Mouse (Mus musculus) embryonic facial prominence, embryonic 12.5 days (tissue): Measurements from ENCODE around the gene Pex11a. TPM values are rescaled to one million over a fixed set of nuclear protein-coding genes. Genes with fewer than 3 reads are reported as not detected.

ENCODE experiments used
- ATAC-seq: fragments of 200-750 bp; cut with Nextera tagmentation; 2 replicates; pipeline ENCODE4 v1.8.0; 2017; ENCODE audit not compliant: insufficient number of reproducible peaks, insufficient read depth, low FRiP score, low TSS enrichment
- H3K27ac ChIP-seq: fragments of 300-500 bp; sonication (generic); 2 replicates; pipeline ENCODE4 v1.5.1; 2016; ENCODE audit warnings: mild to moderate bottlenecking
- H3K27me3 ChIP-seq: fragments of 300-500 bp; sonication (generic); 2 replicates; pipeline ENCODE4 v1.6.1; 2016; ENCODE audit warnings: mild to moderate bottlenecking, moderate library complexity
- H3K36me3 ChIP-seq: fragments of 300-500 bp; sonication (generic); 2 replicates; pipeline ENCODE4 v1.6.1; 2016; ENCODE audit warnings: mild to moderate bottlenecking
- H3K4me1 ChIP-seq: fragments of 300-500 bp; sonication (generic); 2 replicates; pipeline ENCODE4 v1.6.1; 2016
- H3K4me2 ChIP-seq: fragments of 300-500 bp; sonication (generic); replicated peaks from 2 replicates; pipeline ENCODE4 v1.6.1; 2016; ENCODE audit warnings: mild to moderate bottlenecking, moderate library complexity
- H3K4me3 ChIP-seq: fragments of 300-500 bp; sonication (generic); 2 replicates; pipeline ENCODE4 v1.5.1; 2016; ENCODE audit warnings: mild to moderate bottlenecking
- H3K9ac ChIP-seq: fragments of 300-500 bp; sonication (generic); 2 replicates; pipeline ENCODE4 v1.6.1; 2016; ENCODE audit warnings: mild to moderate bottlenecking, moderate library complexity
- H3K9me3 ChIP-seq: fragments of 300-500 bp; sonication (generic); 2 replicates; pipeline ENCODE4 v1.6.1; 2016; ENCODE audit warnings: mild to moderate bottlenecking, moderate library complexity
- WGBS: fragments of 180-500 bp; shearing (Covaris S2); methylation state at CpG from one replicate; pipeline ENCODE4 v1.1.7; 2016; 5-methylcytosine and 5-hydroxymethylcytosine counted together
- polyA plus RNA-seq: library from polyadenylated mRNA; unstranded; fragments of >200 nt; fragmentation: Nextera tagmentation; extraction: Ambion mirVana; gene quantifications from 2 replicates; pipeline ENCODE4 v1.2.1, GENCODE M21; 2016

The Pex11a gene
- polyA plus RNA-seq, 1 experiment from 2014 or later: 11.9 TPM

DNA sequence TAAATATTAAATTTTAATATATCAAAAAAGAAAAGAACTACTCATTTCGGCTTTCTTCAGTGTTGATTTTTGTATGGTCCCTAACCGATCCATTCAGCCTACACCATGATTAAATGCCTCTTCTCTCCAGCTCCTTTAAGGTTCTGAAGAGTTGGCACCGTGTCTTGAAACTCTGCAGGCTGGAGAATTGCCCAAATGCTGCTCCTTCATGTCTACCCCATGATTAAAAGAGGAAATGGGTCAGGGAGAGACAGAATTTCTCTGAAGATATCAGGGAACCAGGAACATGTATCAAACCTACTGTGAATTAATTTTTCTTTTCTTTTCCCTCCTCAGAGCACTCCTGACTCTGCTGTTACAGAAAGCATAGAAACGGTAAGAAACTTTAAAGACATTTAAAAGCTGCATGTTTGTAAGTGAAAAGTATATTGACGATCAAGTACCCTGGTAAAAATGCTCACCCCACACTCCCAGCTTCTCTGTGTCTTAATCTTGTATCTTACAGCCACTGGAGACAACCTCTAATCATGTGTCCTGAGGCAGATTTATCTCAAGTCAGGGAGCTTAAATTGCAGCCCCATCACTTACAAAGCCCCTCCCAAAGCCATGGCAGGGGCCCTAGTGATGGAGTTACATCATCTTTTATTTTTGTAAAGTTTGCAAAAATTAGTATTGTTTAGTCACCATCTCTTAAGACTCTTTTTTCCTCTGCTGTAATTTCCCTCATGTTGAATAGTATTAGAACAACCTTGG is 18.4 kb upstream of the Pex11a start:
- H3K4me3 ChIP-seq: no peak overlapping the region
- no peaks in the 10 kb centered on the region for H3K27me3 ChIP-seq
- H3K27ac ChIP-seq: no peak overlapping the region
- H3K36me3 ChIP-seq: no peaks in the 10 kb centered on the region
- no peaks in the 10 kb centered on the region for H3K9me3 ChIP-seq
- WGBS: 79% methylated on average over 5 of the region's 5 CpGs
- H3K4me1 ChIP-seq: no peaks in the 10 kb centered on the region
- H3K9ac ChIP-seq: no peak overlapping the region
- no peak overlapping the region for H3K4me2 ChIP-seq
- ATAC-seq: no peak

DNA sequence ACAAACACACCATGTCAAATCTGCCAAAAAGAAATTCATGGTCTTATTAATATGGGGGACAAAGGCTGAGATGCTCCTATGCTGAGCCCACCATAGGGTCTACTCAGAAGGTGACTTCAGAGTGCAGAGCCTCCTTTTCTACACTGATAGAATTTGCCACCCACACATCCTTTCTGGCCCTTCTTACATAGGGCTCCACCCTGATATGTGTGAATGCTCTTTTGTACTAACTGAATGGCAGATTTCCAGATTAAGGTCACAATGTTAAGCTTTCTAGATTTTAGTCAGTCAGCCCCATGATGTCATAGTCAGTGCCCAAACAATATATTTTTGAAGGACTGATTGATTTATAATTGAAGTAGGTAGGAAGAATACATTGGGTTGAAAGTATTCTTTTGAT is 16.8 kb upstream of the Pex11a start:
- H3K27me3 ChIP-seq: no peaks in the 10 kb centered on the region
- no peaks in the 10 kb centered on the region for H3K4me1 ChIP-seq
- no peak overlapping the region for H3K9ac ChIP-seq
- no peaks in the 10 kb centered on the region for H3K36me3 ChIP-seq
- H3K4me3 ChIP-seq: no peak overlapping the region
- no peaks in the 10 kb centered on the region for H3K9me3 ChIP-seq
- no peak overlapping the region for H3K4me2 ChIP-seq
- ATAC-seq: no peak
- H3K27ac ChIP-seq: no peak overlapping the region

GRCm38 (mm10) chr7:79758176-79758575 is 15.2 kb upstream of the Pex11a start:
- Histone ChIP-seq H3K9me3 (no peaks in the 10 kb centered on the region), H3K36me3 (no peaks in the 10 kb centered on the region), H3K27me3 (no peaks in the 10 kb centered on the region), H3K4me1 (no peaks in the 10 kb centered on the region), H3K9ac (no peak overlapping the region), H3K4me3 (no peak overlapping the region), H3K4me2 (no peak overlapping the region), H3K27ac (no peak overlapping the region)
- WGBS: 71% methylated on average over 6 of the region's 6 CpGs
- ATAC-seq: no peak

DNA sequence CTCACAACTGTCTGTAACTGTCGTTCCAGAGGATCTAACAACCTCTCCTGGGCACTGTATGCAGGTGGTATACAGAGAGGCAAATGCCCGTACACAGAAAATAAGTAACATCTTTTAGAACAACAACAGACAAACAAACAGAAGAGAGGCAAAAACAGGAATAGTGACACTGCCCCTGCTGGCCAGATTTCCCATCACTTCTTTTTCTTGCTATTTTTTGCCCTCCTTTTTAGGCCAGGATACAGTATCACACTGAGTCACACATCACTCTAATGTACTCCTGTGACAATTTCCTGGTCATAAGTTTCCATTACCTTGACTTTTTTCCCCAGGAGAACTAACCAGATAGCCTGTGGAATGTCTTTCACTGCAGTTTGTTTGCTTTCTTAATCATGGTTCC is 13.4 kb upstream of the Pex11a start:
- Histone ChIP-seq H3K27ac (no peak overlapping the region), H3K9me3 (no peaks in the 10 kb centered on the region), H3K36me3 (no peaks in the 10 kb centered on the region), H3K4me3 (no peak overlapping the region), H3K4me2 (no peak overlapping the region), H3K4me1 (no peaks in the 10 kb centered on the region), H3K9ac (no peak overlapping the region), H3K27me3 (no peaks in the 10 kb centered on the region)
- WGBS: 43% methylated on average over 2 of the region's 2 CpGs
- no peak for ATAC-seq

DNA sequence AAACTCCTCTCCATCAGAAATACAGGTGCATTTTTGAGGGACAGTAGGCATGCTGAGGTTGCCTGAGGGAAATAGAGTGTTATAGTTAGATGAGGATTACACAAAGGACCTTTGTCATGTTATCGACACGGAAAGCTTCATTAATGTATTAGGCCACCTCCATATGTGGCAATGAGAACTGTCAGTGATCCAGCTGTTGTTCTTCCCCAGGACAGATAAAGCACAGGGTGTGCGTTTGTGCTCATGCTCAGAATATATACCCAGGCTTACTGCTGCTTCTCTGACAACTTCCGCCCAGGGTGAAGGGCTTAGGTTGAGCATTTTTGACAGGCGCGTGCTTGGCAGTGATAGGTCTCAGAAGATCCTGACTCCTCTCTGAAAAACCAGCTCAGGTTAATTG is 6.6 kb upstream of the Pex11a start:
- 84% methylated on average over 6 of the region's 6 CpGs for WGBS
- ATAC-seq: no peak

GRCm38 (mm10) chr7:79747659-79748058 is 4.7 kb upstream of the Pex11a start:
- no peaks in the 10 kb centered on the region for H3K36me3 ChIP-seq
- WGBS: 78% methylated on average over 6 of the region's 6 CpGs
- peaks cover 6% of the 10 kb centered on the region; the same call in 1 of the 2 replicates for H3K4me1 ChIP-seq
- H3K27ac ChIP-seq: no peak overlapping the region
- ATAC-seq: no peak
- H3K4me2 ChIP-seq: no peak overlapping the region
- H3K4me3 ChIP-seq: no peak overlapping the region
- H3K27me3 ChIP-seq: no peaks in the 10 kb centered on the region
- H3K9me3 ChIP-seq: no peaks in the 10 kb centered on the region
- H3K9ac ChIP-seq: no peak overlapping the region

More for the DNA sequence above, 6.6 kb upstream of the Pex11a start:
- no peak overlapping the region for H3K4me3 ChIP-seq
- no peaks in the 10 kb centered on the region for H3K4me1 ChIP-seq
- no peaks in the 10 kb centered on the region for H3K9me3 ChIP-seq
- H3K36me3 ChIP-seq: no peaks in the 10 kb centered on the region
- H3K27ac ChIP-seq: no peak overlapping the region
- H3K27me3 ChIP-seq: no peaks in the 10 kb centered on the region
- H3K4me2 ChIP-seq: no peak overlapping the region
- no peak overlapping the region for H3K9ac ChIP-seq

- ATAC-seq: no peak
- no peak overlapping the region for H3K4me2 ChIP-seq
- H3K9ac ChIP-seq: no peak overlapping the region
- WGBS: 79% methylated on average over 5 of the region's 5 CpGs
- H3K27ac ChIP-seq: no peak overlapping the region
- no peaks in the 10 kb centered on the region for H3K36me3 ChIP-seq
- H3K4me1 ChIP-seq: peaks cover 6% of the 10 kb centered on the region; the same call in 1 of the 2 replicates
- no peaks in the 10 kb centered on the region for H3K9me3 ChIP-seq
- H3K27me3 ChIP-seq: no peaks in the 10 kb centered on the region
- H3K4me3 ChIP-seq: no peak overlapping the region
Observed at GRCm38 (mm10) chr7:79744585-79744984, 1.7 kb upstream of the Pex11a start.

DNA sequence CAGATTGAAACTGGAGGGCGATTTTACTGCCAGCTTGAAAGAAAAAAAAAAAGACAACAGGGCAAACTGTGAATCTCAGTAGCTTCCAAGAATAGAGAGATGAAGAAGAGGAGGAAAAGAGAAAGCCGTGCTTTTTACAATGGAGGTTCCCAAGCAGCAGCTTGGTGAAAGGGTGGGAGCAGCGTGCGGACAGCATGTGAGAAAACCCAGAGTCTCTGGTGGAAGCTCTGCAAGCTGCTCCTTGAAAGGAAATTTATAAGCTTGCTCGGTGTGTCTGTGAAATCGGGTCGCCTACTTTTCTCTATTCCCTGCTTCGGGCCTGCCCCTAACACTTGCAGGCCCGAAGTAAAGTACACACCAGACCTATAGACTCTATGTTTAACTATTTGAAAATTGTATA is 1.1 kb upstream of the Pex11a start:
- Histone ChIP-seq H3K9me3 (no peaks in the 10 kb centered on the region), H3K9ac (no peak overlapping the region), H3K27ac (no peak overlapping the region), H3K4me1 (peaks cover 6% of the 10 kb centered on the region; the same call in 1 of the 2 replicates), H3K27me3 (no peaks in the 10 kb centered on the region), H3K4me2 (no peak overlapping the region), H3K4me3 (no peak overlapping the region), H3K36me3 (no peaks in the 10 kb centered on the region)
- no peak for ATAC-seq
- 88% methylated on average over 9 of the region's 9 CpGs for WGBS

DNA sequence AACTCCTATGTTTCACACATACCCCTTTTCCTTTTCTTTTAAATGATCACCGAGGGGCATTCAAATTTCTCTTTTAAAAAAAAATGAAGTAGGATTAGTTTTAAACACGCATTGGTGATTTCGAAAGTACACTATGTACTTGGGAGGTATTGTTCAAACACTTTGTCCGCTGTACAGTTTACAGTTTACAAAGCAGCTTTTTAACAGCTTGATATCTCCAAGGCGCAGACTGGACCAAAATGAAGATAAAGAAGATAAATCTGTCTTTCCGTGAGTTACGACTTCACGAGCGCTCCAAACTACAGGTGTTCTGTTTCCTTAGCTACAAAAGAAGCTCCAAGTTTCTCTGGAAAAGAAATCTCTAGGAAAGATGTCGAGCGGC is 663 bp downstream of the Pex11a start:
- Histone ChIP-seq H3K27ac (no peak overlapping the region), H3K27me3 (no peaks in the 10 kb centered on the region), H3K4me3 (peak overlapping the region; percentile 60), H3K4me2 (peak overlapping the region; percentile 66), H3K9ac (peak overlapping the region; percentile 38), H3K9me3 (no peaks in the 10 kb centered on the region), H3K4me1 (peaks cover 6% of the 10 kb centered on the region; the same call in 1 of the 2 replicates), H3K36me3 (no peaks in the 10 kb centered on the region; the same call in 1 of the 2 replicates)
- 23% methylated on average over 11 of the region's 11 CpGs for WGBS
- no peak for ATAC-seq

DNA sequence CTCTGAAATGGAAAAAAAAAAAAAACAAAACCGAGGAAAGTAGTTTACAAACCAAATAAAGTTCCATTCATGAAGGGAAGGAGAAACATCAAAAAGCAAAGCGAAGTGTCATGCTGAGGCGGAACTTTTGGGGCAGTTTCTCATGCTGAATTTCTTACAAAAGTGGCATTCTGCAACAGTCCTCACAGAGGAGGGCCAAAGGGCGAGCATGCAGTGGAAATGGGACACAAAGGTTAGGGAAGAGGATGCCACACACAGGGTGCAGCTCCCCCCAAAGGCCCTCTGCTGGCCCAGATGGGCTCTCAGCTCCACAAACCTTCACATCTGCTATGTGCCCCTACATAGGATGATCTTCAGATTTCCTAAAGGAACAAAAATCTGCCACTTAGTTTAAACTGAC is 2.7 kb downstream of the Pex11a start:
- no peaks in the 10 kb centered on the region for H3K27me3 ChIP-seq
- H3K27ac ChIP-seq: no peak overlapping the region
- peaks cover 6% of the 10 kb centered on the region; the same call in 1 of the 2 replicates for H3K4me1 ChIP-seq
- peaks cover 7% of the 10 kb centered on the region for H3K36me3 ChIP-seq
- H3K4me2 ChIP-seq: no peak overlapping the region
- ATAC-seq: no peak
- no peak overlapping the region for H3K4me3 ChIP-seq
- WGBS: 75% methylated on average over 4 of the region's 4 CpGs
- no peak overlapping the region for H3K9ac ChIP-seq
- H3K9me3 ChIP-seq: no peaks in the 10 kb centered on the region

DNA sequence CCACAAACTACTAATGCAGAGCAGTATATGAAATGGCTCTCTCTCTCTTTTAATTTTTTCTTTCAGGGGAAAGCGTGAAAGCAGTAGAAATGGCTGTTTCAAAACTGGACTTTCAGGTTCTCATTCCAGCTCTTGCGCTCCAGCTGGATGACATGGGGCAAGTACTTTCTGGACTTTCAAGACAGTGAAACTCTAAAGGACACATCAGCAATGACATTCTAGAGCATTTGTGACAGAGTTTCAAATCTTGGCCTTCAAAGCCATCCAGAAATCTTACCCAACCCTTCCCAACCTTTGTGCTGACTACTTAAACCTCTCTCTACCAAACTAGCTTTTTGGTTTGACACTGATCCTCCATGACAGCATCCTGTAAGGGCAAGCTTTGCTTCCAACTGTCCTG is 4.0 kb downstream of the Pex11a start:
- H3K9me3 ChIP-seq: no peaks in the 10 kb centered on the region
- H3K4me1 ChIP-seq: peaks cover 6% of the 10 kb centered on the region; the same call in 1 of the 2 replicates
- 93% methylated on average over 2 of the region's 2 CpGs for WGBS
- no peak overlapping the region for H3K4me2 ChIP-seq
- no peak overlapping the region for H3K27ac ChIP-seq
- no peak for ATAC-seq
- H3K36me3 ChIP-seq: peaks cover 10% of the 10 kb centered on the region
- H3K9ac ChIP-seq: no peak overlapping the region
- H3K4me3 ChIP-seq: no peak overlapping the region
- H3K27me3 ChIP-seq: no peaks in the 10 kb centered on the region

GRCm38 (mm10) chr7:79736511-79736910 is 6.4 kb downstream of the Pex11a start:
- no peak for ATAC-seq
- Histone ChIP-seq H3K4me3 (no peak overlapping the region), H3K4me2 (no peak overlapping the region), H3K4me1 (no peaks in the 10 kb centered on the region), H3K36me3 (peaks cover 10% of the 10 kb centered on the region), H3K9ac (no peak overlapping the region), H3K27ac (no peak overlapping the region), H3K27me3 (0 out of 2 replicates have a peak, but pooled peaks cover 3% of the 10 kb centered on the region), H3K9me3 (no peaks in the 10 kb centered on the region)
- 93% methylated on average over 14 of the region's 14 CpGs for WGBS
